Mouse (Mus musculus) adrenal gland, adult 2 months (tissue): ENCODE data around the gene Bcar1. TPM values are rescaled to one million over a fixed set of nuclear protein-coding genes. Genes with fewer than 3 reads are reported as not detected.

ENCODE experiments used
- DNase-seq: peaks from one replicate; pipeline ENCODE4 v3.0.0; 2021
- polyA plus RNA-seq: library from polyadenylated mRNA; depleted of rRNA; stranded (reverse); fragments of >200 nt; gene quantifications from 2 replicates; pipeline ENCODE4 v1.2.3, GENCODE M21; 2012
- total RNA-seq, 2 experiments: library from RNA; stranded (reverse); gene quantifications; 2 replicates each; pipeline ENCODE4 v1.2.3; 2021

Gene Bcar1
- total and polyA plus RNA-seq, 3 experiments, result 76.9 to 204 (median 91.2) TPM

GRCm38 (mm10) chr8:111739604-111740003, 4.0 kb downstream of the Bcar1 start:
- peak; percentile 39 for DNase-seq

DNA sequence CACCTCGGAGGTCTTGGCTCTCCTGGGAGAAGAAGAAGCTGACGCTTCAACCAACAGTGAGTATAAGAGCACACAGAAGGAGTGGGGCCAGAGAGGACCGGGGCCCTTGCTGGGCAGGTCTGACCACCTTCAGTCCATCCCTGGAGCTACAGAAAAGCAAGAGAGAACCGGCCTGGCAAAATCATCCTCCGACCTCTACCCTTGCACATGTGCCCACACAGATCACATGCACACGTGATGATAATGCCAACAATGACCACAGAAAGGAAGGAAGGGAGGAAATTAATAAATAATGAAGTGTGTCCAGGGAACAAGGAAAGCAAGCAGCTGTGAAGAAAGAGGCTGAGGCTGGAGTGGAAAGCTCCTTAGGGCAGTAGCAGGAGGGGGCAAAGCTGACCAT, 4.7 kb downstream of the Bcar1 start:
- no peak for DNase-seq

DNA sequence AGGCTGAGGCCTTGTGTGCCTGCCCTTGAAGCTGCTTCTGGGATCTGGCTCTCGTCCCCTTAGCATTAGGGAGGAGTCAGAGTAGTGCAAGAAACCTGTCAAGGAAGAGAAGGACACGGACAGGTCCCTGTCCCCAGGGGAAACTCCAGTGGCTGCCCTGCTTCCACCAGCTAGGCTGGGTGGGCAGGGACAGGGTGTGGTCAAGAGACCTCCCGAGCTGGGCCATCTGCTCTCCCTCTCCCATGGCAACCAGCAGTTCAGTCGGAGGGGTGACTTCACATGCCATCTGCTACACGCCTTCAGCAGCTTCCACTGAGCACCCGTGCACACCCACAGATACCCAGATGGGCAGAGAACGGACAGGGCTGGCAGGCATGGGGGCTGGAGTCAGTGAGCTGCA, 7.3 kb downstream of the Bcar1 start:
- peak; percentile 43 for DNase-seq

GRCm38 (mm10) chr8:111735791-111736190, 7.8 kb downstream of the Bcar1 start:
- no peak for DNase-seq

GRCm38 (mm10) chr8:111735335-111735761, 8.3 kb downstream of the Bcar1 start:
- peak; percentile 55 for DNase-seq

DNA sequence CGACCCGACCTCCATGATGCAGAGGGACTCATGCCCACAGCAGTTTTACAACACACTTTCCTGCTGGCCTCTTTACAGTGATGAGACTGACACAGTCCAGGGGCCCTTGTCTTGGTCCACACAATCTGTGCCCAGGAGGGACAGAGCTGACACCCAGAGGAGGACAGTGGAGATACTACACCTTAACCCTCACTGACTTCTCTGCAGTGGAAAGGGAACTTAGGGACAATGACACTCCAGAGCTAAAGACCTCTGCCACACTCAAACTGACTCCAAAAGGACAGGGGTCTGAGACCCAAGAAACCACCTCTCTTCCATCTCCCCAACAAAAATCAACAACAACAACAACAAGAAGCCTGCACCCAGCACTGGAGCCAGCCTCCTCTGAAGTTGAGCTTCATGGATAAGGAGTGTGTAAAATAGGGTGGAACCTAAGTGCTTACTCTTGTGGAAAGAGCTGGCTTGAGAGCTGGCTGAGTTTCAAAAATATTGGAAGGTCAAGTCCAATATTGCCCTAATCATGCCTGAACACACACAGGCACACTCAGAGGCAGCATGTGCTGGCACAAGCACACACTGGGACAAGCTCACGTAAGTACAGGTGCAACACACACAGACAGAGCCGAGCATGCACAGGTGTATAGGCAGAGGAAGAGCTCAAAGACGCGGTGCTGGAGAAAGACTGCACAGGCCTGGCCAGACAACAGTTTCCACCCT, 9.2 kb downstream of the Bcar1 start:
- no peak for DNase-seq

- DNase-seq, result no peak
Measured at GRCm38 (mm10) chr8:111733581-111734243, 9.9 kb downstream of the Bcar1 start.

DNA sequence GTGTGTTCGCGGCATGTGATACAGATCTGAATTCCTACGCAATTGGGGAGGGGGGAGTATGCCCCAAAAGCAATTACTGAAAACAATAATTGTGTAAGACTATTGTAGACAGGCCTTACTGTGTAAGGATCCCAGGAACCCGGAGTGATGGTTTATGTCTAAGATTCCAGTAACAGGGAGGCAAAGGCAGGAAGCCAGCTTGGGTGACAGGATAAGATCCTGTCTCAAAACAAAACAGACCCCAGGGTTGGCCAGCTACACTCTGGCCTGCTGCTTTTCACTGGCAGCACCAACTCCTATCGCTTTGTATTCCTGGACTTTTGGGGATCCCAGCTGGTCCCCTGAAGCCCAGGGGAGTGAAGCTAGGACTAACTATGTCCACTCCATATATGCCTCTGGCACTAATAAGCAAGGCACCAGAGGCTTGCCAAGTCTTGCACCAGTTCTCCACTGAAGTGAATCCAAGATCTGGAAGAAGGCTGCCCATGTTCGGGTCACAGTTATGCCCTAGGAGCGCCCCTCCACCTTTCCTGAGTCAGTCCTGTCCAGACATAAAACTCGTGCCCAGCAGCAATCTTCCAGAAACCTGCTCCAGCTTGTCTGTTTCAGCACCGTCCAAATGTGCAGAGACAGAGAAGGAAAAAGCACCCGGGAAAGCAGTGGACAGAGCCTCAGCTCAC, 11.1 kb downstream of the Bcar1 start:
- peak; percentile 50 for DNase-seq

DNA sequence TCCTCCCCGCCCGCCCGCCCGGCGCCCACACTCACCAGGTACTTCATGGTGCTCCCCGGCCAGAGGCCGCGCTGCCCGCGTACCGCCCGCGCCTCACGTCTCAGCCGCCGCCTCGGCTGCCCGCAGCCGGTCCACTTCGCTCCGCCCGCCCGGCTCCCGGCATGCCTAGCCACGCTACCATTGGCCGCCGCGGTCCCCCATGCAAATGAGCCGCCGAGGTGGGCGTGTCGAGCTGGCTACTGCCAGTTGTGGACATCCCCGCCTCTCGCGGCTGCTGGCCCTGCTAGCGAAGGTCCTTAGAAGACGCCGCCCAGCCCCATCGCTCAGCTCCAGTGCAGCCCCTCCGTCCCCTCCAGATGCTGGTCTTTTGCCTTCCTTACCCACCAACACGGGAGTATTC, 11.6 kb downstream of the Bcar1 start:
- DNase-seq, result peak; percentile 99

GRCm38 (mm10) chr8:111731231-111731977, 12.2 kb downstream of the Bcar1 start:
- peak; percentile 47 for DNase-seq

DNA sequence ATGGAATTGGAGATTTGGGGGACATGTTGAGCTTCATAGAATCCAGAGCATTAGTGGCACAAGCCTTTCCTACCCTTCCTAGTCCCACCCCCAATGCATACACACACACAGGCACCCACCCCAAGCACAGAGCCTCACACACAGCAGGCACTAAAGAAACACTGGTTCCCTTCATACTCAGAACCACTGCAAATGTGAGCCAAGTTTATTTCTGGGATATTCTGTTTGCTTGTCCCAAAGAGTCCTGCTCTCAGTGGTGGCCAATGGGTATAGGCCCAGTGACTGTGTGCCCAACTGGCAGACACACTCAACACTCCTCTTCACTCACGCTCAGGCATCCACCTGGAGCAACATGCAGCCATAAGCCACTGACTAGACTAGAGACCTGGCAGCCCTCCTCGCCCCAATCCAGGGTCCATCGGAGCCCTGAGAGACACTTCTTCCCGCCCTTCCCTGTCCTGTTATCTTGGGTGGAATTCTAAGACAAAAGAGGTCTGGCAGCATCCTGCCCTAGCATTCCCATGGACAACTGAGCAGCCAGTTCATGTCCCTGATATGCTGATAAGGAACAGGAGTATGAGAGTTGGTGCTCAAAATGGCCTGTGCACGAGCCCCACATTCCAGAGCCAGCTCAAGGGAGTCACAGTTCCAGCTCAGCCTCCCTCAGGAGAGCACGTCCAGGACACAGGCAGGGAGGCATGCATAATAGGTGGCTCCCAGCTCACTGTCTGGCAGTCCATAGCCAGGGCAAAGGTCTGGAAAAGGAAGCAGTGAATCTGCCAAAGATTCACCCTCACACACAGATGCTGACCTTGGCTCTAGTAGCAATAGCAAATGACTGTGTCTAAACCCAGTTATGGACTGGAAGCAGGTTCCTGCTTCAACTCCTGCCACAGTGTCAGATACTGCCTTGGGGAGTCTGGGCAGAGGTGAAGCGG, 14.1 kb downstream of the Bcar1 start:
- peak; percentile 87 for DNase-seq

GRCm38 (mm10) chr8:111728481-111728880, 15.1 kb downstream of the Bcar1 start:
- DNase-seq, result no peak

GRCm38 (mm10) chr8:111727553-111727952, 16.1 kb downstream of the Bcar1 start:
- DNase-seq, result no peak

GRCm38 (mm10) chr8:111726102-111726900, 17.3 kb downstream of the Bcar1 start:
- DNase-seq, result peak; percentile 90

DNA sequence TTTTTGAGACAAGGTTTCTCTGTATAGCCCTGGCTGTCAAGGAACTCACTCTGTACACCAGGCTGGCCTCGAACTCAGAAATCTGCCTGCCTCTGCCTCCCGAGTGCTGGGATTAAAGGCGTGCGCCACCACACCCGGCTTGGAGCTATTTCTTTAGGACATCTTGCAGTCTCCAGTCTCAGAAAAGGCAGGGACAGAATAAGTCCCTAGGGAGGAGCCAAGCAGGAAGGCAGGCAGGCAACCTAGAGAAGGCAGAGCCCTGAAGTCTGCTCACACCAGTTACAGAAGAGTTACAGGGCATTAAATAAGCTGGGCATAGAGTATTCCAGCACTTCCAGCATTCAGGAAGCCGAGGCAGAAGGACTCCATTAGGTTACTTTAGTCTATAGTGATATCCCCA, 18.3 kb downstream of the Bcar1 start:
- no peak for DNase-seq

DNA sequence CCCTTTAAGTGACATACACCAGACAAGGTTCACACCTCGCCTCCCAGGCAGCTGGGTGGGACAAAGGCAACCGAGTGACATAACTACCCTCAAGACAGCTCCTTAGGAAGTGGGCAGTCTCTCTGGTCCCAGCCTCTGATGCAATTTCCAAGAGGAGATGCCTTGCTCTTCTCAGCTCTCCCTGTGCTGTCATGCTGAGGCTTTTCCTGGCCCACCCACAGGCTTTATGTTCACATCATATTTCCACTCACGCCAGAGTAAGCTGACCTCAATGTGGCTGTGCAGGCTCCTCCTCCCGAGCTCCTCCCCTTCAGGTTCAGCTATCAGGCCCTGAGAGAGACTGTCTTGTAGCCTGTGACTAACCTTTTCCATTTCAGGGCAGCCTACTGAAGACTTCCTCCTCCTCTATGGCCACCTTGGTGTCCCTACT, 23.5 kb downstream of the Bcar1 start:
- no peak for DNase-seq

DNA sequence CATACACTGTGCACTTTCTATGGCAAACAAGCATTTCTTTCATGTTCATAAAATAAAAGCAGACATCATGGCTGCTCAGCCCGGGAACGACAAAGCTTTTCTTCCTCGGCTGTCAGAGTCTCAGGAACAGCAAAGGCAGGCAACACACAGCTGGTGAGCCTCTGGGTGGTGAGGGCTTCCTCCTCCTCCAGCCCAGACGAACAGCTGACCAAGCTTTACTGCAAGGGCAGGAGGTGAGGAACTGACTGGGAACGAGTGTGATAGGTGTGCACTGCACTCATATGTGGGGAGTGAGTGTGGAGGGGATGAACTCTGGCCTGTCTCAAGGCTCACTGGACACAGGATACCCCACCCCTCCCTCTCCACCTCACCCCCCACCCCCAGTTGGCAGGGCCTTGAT, 24.7 kb downstream of the Bcar1 start:
- DNase-seq, result no peak

- DNase-seq, result peak; percentile 45
Measured at GRCm38 (mm10) chr8:111717866-111718265, 25.7 kb downstream of the Bcar1 start.

GRCm38 (mm10) chr8:111717488-111717792, 26.2 kb downstream of the Bcar1 start:
- no peak for DNase-seq
